Comparison of ENCODE assay signal across 11 mouse cellular contexts in the genomic region with DNA sequence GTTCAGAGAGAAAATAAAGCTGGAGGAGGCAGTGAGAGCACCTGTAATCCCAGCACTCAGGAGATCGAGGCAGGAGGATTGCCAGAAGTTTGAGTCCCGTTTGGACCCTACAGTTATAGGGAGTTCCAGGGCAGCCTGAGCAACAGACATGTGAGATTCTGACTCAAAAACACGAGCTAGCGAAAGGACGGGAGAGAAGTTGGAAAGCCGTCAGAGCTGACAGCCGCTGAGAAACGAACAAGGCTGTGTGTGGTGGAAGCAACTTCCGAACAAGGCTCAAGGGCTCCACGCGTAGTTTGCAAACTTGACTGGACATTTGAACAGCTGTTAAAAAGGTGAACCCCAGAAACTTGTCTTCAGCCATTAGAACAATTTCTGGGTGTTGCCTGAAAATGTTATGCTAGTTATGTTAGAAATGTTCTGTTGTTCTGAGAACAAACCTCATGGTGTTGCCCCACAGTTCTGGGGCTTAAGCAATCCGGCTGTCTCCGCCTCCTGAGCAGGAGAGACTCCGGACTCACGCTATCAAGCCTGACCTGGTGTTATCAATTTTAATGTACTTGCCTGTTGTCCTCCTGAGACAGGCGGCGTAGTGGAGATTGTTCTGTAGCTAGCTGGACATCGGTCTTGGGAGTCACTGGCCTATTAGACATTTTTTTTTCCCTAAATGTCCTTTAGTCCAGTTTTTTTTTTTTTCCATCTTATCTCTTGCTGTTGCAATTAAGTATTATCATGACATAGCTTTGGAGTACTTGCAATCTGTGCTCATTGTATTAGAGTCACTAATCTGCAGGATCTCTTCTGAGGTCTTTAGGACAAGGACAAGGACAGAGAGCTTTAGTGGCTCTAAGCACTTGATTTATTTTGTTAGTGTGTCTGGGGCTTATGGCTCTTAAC. TPM values are rescaled to one million over a fixed set of nuclear protein-coding genes. Genes with fewer than 3 reads are reported as not detected.
A peak's percentile ranks its signal among the peaks of the same experiment; 100 is the strongest.
DNase-seq lines count a peak whose midpoint lies in the region; ATAC-seq lines count a peak whose summit lies in the region.
"Had no signal": no experiment of that assay in that cellular context is flagged by ENCODE, and none has a peak within 500 bp of the region (broad histone marks: within the 10 kb centered on the region; RNA-seq: fewer than 3 reads in every experiment).

No protein-coding gene starts in this region.

- no peaks in the 10 kb centered on the region; the same call in 1 of the 2 replicates for H3K27me3 ChIP-seq in liver, embryonic 16.5 days (ENCODE audit: control insufficient read depth, insufficient read depth, low read depth, low read length)

- H3K9me3 ChIP-seq in liver, embryonic 16.5 days (replicated peaks; ENCODE audit: control insufficient read depth, low read length): no peaks in the 10 kb centered on the region
- H3K9me3 ChIP-seq: G1E had no signal

- ATAC-seq in liver, embryonic 16.5 days (ENCODE audit: low read depth): peak; percentile 37; the same call in 1 of the 2 replicates
- peak; percentile 28; the same call in 1 of the 2 replicates for ATAC-seq in common myeloid progenitor, adult 5-6 weeks (replicated peaks; ENCODE audit: low read depth, poor library complexity, severe bottlenecking)

- H3K4me3 ChIP-seq in liver, embryonic 16.5 days (ENCODE audit: low read depth, low read length): no peak overlapping the region

- no peak overlapping the region for H3K4me2 ChIP-seq in liver, embryonic 16.5 days (ENCODE audit: low read depth, low read length)

- H3K9ac ChIP-seq in liver, embryonic 16.5 days (ENCODE audit: low read depth, low read length): no peak overlapping the region

- H3K36me3 ChIP-seq in liver, embryonic 16.5 days (ENCODE audit: control insufficient read depth, insufficient read depth): no peaks in the 10 kb centered on the region
- H3K36me3 ChIP-seq: G1E had no signal

- H3K4me1 ChIP-seq in liver, embryonic 16.5 days (ENCODE audit: control insufficient read depth, low read depth, low read length): no peaks in the 10 kb centered on the region

- DNase-seq in liver: no peak
- DNase-seq in lung, postnatal 25 days (ENCODE audit: low spot score): peak; percentile 87
- DNase-seq in yolk sac, embryonic 10.5 days (ENCODE audit: low spot score): peak; percentile 58
- DNase-seq in frontal cortex, postnatal 36 days (ENCODE audit: low spot score in 2 of 2): no peak
- DNase-seq in spleen, postnatal 36 days (ENCODE audit: low spot score in 2 of 2): no peak
- DNase-seq: gastrocnemius, postnatal 25 days; kidney, adult 11 months; thymus, adult 2 months had no signal

- WGBS in liver, embryonic 16.5 days (ENCODE audit: insufficient replicate concordance): 56% methylated on average over 18 of the region's 18 CpGs

- peak overlapping the region; percentile 36; the same call in 1 of the 2 replicates for H3K27ac ChIP-seq in liver, embryonic 16.5 days (ENCODE audit: low read length)

RNA-seq across cellular contexts. Expression of a gene that starts 22.7 kb away (rescaled TPM):
- 158 and 165 TPM in 2 replicates for polyA plus RNA-seq in liver, embryonic 16.5 days (2015; fragmentation: Nextera tagmentation; extraction: Ambion mirVana)
- 111 and 156 TPM in 2 replicates for total RNA-seq in common myeloid progenitor, adult 5-6 weeks (2017)

RNA-seq across cellular contexts. Expression of a gene that starts 58.1 kb away (rescaled TPM):
- polyA plus RNA-seq in liver, embryonic 16.5 days (2015; fragmentation: Nextera tagmentation; extraction: Ambion mirVana): 5.4 and 6.9 TPM in 2 replicates
- total RNA-seq in common myeloid progenitor, adult 5-6 weeks (2017): 30.5 and 33.5 TPM in 2 replicates

Comparison
In these comparisons a context has a peak if more than half of its experiments do, and no peak if none do; other contexts are left out.
1. DNase-seq: peak in lung, postnatal 25 days (single experiment) and yolk sac, embryonic 10.5 days (single experiment); none in liver (single experiment), frontal cortex, postnatal 36 days (0 of 2) and spleen, postnatal 36 days (0 of 2).